Mouse (Mus musculus) left cerebral cortex, postnatal 4 days (tissue): ENCODE measurements at regions not wholly inside any gene's neighbourhood (a gene's known extent, or its start where the extent isn't known, plus 50 kb on each side); places are given as distances from the start of the nearest gene placed in this dataset.

Experiments
- DNase-seq: peaks from one replicate; pipeline ENCODE4 v3.0.0-alpha.2; 2022
- intact Hi-C: fragments of 180-260 bp; cut with DNase I; formaldehyde crosslinking; loops from one replicate; pipeline ENCODE4 v1.15.1; 2025

GRCm38 (mm10) chr4:82234443-82234842, 471.1 kb downstream of the Nfib start:
- intact Hi-C loops: no loop called here
- no peak for DNase-seq

- intact Hi-C loops: no loop called here
- no peak for DNase-seq
Observed at GRCm38 (mm10) chr4:82226197-82227119, 479.1 kb downstream of the Nfib start.

- intact Hi-C loops: no loop called here
- no peak for DNase-seq
Observed at GRCm38 (mm10) chr4:82220724-82221123, 484.8 kb downstream of the Nfib start.

GRCm38 (mm10) chr4:82220120-82220714, 485.3 kb downstream of the Nfib start:
- intact Hi-C loops: no loop called here

GRCm38 (mm10) chr4:82218616-82219015, 486.9 kb downstream of the Nfib start:
- intact Hi-C loops: no loop called here
- DNase-seq: no peak

More at GRCm38 (mm10) chr4:82220120-82220714, 485.3 kb downstream of the Nfib start:
- no peak for DNase-seq

GRCm38 (mm10) chr4:82207031-82207430, 498.5 kb downstream of the Nfib start:
- intact Hi-C loops: no loop called here
- DNase-seq: no peak

GRCm38 (mm10) chr4:82200306-82200705, 505.2 kb downstream of the Nfib start:
- DNase-seq: no peak
- intact Hi-C loops: no loop called here

- intact Hi-C loops: no loop called here
- DNase-seq: no peak
Observed at GRCm38 (mm10) chr4:82199118-82199517, 506.4 kb downstream of the Nfib start.

GRCm38 (mm10) chr4:82197611-82198010, 507.9 kb downstream of the Nfib start:
- intact Hi-C loops: no loop called here
- DNase-seq: no peak

GRCm38 (mm10) chr4:82196024-82196647, 509.4 kb downstream of the Nfib start:
- intact Hi-C loops: no loop called here
- no peak for DNase-seq

- intact Hi-C loops: no loop called here
- no peak for DNase-seq
Observed at GRCm38 (mm10) chr4:82193905-82194304, 511.6 kb downstream of the Nfib start.

- intact Hi-C loops: no loop called here
- no peak for DNase-seq
Observed at GRCm38 (mm10) chr4:82186892-82187291, 518.7 kb downstream of the Nfib start.

- no peak for DNase-seq
- intact Hi-C loops: no loop called here
Observed at GRCm38 (mm10) chr4:82183974-82184373, 521.6 kb downstream of the Nfib start.

- no peak for DNase-seq
- intact Hi-C loops: no loop called here
Observed at GRCm38 (mm10) chr4:82178112-82178511, 527.4 kb downstream of the Nfib start.

GRCm38 (mm10) chr4:82176723-82177122, 528.8 kb downstream of the Nfib start:
- no peak for DNase-seq
- intact Hi-C loops: no loop called here

- intact Hi-C loops: no loop called here
- DNase-seq: no peak
Observed at GRCm38 (mm10) chr4:82173461-82174085, 532.0 kb downstream of the Nfib start.

- intact Hi-C loops: no loop called here
- no peak for DNase-seq
Observed at GRCm38 (mm10) chr4:82170930-82171329, 534.6 kb downstream of the Nfib start.

GRCm38 (mm10) chr4:82168032-82168431, 537.5 kb downstream of the Nfib start:
- no peak for DNase-seq
- intact Hi-C loops: no loop called here

GRCm38 (mm10) chr4:82167396-82167795, 538.2 kb downstream of the Nfib start:
- intact Hi-C loops: no loop called here
- DNase-seq: no peak

GRCm38 (mm10) chr4:82166826-82167225, 538.7 kb downstream of the Nfib start:
- intact Hi-C loops: no loop called here
- no peak for DNase-seq

- intact Hi-C loops: no loop called here
- DNase-seq: no peak
Observed at GRCm38 (mm10) chr4:82166087-82166486, 539.5 kb downstream of the Nfib start.
